Mouse (Mus musculus) liver, adult 2 months (tissue): ENCODE results near the gene Psg26.

Source experiments
- CTCF ChIP-seq: fragments of 200-500 bp; IDR thresholded peaks from 2 replicates; pipeline ENCODE4 v1.5.1; 2011; ENCODE audit warnings: low read depth, low read length, control low read depth
- POLR2A ChIP-seq: fragments of 200-500 bp; IDR thresholded peaks from 2 replicates; pipeline ENCODE4 v1.6.1; 2011; ENCODE audit warnings: low read length, control low read depth; ENCODE audit not compliant: insufficient read depth; ENCODE audit errors: extremely low read depth

DNA sequence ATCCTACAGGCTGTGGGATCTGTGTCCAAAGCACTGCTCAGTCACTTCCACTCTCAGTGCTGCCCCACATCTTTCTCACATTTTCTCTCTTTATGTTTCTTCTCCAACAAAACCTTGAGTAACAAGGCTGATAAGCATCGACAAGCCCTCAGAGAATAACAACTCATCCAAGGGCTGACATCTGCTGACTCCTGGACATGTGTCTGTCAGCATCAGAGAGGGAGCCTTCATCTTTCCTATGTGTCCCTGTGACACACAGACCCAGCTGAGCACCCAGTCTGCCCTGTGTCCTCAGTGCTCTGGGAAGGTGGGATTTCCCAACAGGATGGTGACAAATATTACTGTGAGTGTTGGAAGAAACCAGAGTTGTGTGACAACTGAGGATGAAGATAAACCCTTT, 48.2 kb upstream of the Psg26 start, which contains the start of gene Psg25:
- TF ChIP-seq CTCF, result no peak
- no peak for TF ChIP-seq POLR2A
